In genomic region chr5:107687592-107688498, GRCm38 (mm10) we compare ENCODE assay signal across 8 mouse cellular contexts. TPM values are rescaled to one million over a fixed set of nuclear protein-coding genes. Genes with fewer than 3 reads are reported as not detected.
A peak's percentile ranks its signal among the peaks of the same experiment; 100 is the strongest.
DNase-seq lines count a peak whose midpoint lies in the region; ATAC-seq and TF ChIP-seq lines count a peak whose summit lies in the region.

No protein-coding gene starts in this region.

- peak overlapping the region; percentile 87 for H3K4me2 ChIP-seq in hindbrain, postnatal 0 days (ENCODE audit: low read depth, low read length)

- TF ChIP-seq CTCF in cortical plate, adult 2 months (IDR thresholded peaks at IDR 0.05; ENCODE audit: extremely low read depth, insufficient read depth, low read length) = no peak
- TF ChIP-seq CTCF in hindbrain, postnatal 0 days (IDR thresholded peaks at IDR 0.05; ENCODE audit: low read depth) = no peak

- peak overlapping the region; percentile 38 for H3K4me3 ChIP-seq in cortical plate, adult 2 months (ENCODE audit: insufficient read depth, low read length)
- H3K4me3 ChIP-seq in hindbrain, postnatal 0 days (ENCODE audit: low read length) = peak overlapping the region; percentile 53
- peak overlapping the region; percentile 89 for H3K4me3 ChIP-seq in megakaryocyte, embryonic 14.5 days (replicated peaks)

- peak; percentile 62 to 88 for DNase-seq in adrenal gland, adult (ENCODE audit: inconsistent age in 2 of 2, low spot score in 1 of 2)
- DNase-seq in gastrocnemius, adult 8-10 months (ENCODE audit: low spot score in 2 of 2) = peak; percentile 4 to 10
- DNase-seq in hindbrain, postnatal 0 days (ENCODE audit: low spot score) = peak; percentile 87
- DNase-seq in left cerebral cortex, adult 9 months (ENCODE audit: low spot score in 2 of 2) = peak; percentile 2 to 58
- DNase-seq in right cerebral cortex, postnatal 10 days (ENCODE audit: low spot score in 2 of 2) = peak; percentile 78 to 81
- DNase-seq in urinary bladder, postnatal 36 days (ENCODE audit: low spot score in 2 of 2) = peak; percentile 31 to 51

- ATAC-seq in hindbrain, postnatal 0 days = peak; percentile 96

- no peak overlapping the region for H3K27ac ChIP-seq in cortical plate, adult 2 months (ENCODE audit: insufficient read depth, low read length)
- peak overlapping the region; percentile 45; the same call in 1 of the 2 replicates for H3K27ac ChIP-seq in hindbrain, postnatal 0 days

- H3K9me3 ChIP-seq in hindbrain, postnatal 0 days (ENCODE audit: low read length) = no peaks in the 10 kb centered on the region
- H3K9me3 ChIP-seq in megakaryocyte, embryonic 14.5 days = no peaks in the 10 kb centered on the region

- WGBS in hindbrain, postnatal 0 days = 12% methylated on average over 45 of the region's 46 CpGs

- H3K4me1 ChIP-seq in cortical plate, adult 2 months (ENCODE audit: control insufficient read depth, insufficient read depth, low read length) = peaks cover 1% of the 10 kb centered on the region; the same call in 1 of the 2 replicates
- 0 out of 2 replicates have a peak, but pooled peaks cover 3% of the 10 kb centered on the region for H3K4me1 ChIP-seq in hindbrain, postnatal 0 days (ENCODE audit: insufficient read depth, low read length)
- H3K4me1 ChIP-seq in megakaryocyte, embryonic 14.5 days = peaks cover 11% of the 10 kb centered on the region

- no peaks in the 10 kb centered on the region for H3K27me3 ChIP-seq in hindbrain, postnatal 0 days (ENCODE audit: insufficient read depth, low read length)
- H3K27me3 ChIP-seq in megakaryocyte, embryonic 14.5 days (replicated peaks) = peaks cover 57% of the 10 kb centered on the region

- no peak for TF ChIP-seq POLR2A in cortical plate, adult 2 months (IDR thresholded peaks at IDR 0.05; ENCODE audit: extremely low read depth, insufficient read depth, low read length)

- H3K36me3 ChIP-seq in hindbrain, postnatal 0 days (ENCODE audit: insufficient read depth, low read length) = no peaks in the 10 kb centered on the region
- H3K36me3 ChIP-seq in megakaryocyte, embryonic 14.5 days (replicated peaks; ENCODE audit: low read length) = no peaks in the 10 kb centered on the region

- H3K9ac ChIP-seq in hindbrain, postnatal 0 days (replicated peaks; ENCODE audit: low read length) = peak overlapping the region; percentile 58

RNA-seq across cellular contexts. Expression of gene Gfi1, which starts 38.0 kb away (rescaled TPM):
- polyA plus RNA-seq in cortical plate, adult 2 months (2012; rRNA removed) = 0.11 TPM in 1 of 2 replicates, not detected in the other
- total RNA-seq in gastrocnemius, adult 8-10 months (2022) = not detected
- total RNA-seq in hindbrain, postnatal 0 days (2014; rRNA removed) = 0.05 TPM in 1 of 2 replicates, not detected in the other
- polyA plus RNA-seq in hindbrain, postnatal 0 days (2015; fragmentation: Nextera tagmentation; extraction: Ambion mirVana) = 0.06 TPM in 1 of 2 replicates, not detected in the other
- 2.7 TPM in 1 of 2 replicates, not detected in the other for polyA plus RNA-seq in megakaryocyte, embryonic 14.5 days (2012; ENCODE audit: insufficient read depth, low replicate concordance)

Comparison
In these comparisons a context has a peak if more than half of its experiments do, and no peak if none do; other contexts are left out.
1. DNase-seq: peak in every context shown above with its lines; median percentile 87 in hindbrain, postnatal 0 days; 80 in right cerebral cortex, postnatal 10 days; 75 in adrenal gland, adult; 41 in urinary bladder, postnatal 36 days; 30 in left cerebral cortex, adult 9 months; 7 in gastrocnemius, adult 8-10 months.
2. H3K4me3 ChIP-seq: peak in every context shown above with its lines; median percentile 89 in megakaryocyte, embryonic 14.5 days; 53 in hindbrain, postnatal 0 days; 38 in cortical plate, adult 2 months.